Mouse (Mus musculus): ENCODE measurements around the gene Carmil3. TPM values are rescaled to one million over a fixed set of nuclear protein-coding genes. Genes with fewer than 3 reads are reported as not detected.

The Carmil3 gene
- 2.2 and 2.5 TPM in 2 replicates for polyA plus RNA-seq (2012; rRNA removed)

DNA sequence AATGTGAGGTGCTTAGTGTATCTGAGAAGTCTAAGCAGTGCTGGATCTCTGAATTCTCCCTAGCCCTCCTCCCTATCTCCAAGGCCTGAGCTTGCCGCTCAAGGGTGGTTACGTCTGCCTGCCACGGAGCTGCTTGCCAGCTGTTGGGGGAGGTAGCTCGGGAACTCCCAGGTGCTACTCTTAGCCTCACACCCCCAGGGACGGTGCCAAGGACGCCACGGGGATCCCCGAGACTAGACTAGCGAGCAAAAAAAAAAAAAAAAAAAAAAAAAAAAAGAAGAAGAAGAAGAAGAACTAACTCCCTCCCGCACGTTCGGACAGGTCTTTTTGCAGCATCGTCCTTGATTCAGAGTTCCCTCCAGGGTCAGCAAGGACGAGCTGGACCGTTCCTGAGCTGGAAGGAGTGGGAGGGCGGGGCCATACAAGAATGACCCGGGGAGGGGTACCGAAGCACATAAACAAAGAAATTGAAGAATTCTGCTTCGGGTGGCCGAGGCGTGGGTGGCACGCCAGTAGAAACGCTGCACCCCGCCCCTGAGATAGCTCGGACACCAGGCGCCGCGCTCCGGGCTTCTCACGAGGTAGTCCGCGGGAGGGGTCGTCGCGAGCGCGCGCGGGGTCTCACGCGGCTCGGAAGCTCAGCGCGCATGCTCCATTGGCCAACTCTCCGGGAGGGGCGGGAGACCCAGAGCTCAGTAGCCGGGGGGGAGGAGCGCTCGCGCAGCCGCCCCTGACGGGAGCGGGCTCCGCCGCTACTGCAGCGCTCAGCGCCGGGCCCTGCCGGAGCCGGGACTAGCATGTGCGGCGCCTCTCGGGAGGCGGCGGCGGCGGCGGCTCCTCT is at the start of gene Carmil3:
Gene Carmil3, plus strand, starts transcription at position 291 of the 841 bp plus-strand sequence.
- no peak for DNase-seq (ENCODE audit: low read depth)

DNA sequence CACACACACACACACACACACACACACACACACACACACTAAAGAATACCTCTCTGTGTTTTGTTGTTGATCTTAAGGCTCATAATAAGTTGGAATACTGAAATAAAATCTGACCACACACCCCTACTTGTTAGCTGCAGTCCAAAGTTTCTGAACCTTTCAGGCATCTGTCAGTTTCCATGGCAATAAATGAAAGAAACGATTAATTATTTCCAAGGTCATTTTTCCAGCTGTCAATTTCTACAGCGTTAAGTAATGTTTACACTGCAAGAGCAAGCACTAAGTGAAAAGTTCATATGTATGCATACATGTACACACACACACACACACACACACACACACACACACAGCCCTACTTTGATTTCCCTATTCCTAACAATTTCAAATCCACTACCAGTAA is 32.8 kb upstream of the Carmil3 start:
- no peak for DNase-seq (ENCODE audit: low read depth)

- DNase-seq (ENCODE audit: low read depth): no peak
These were observed 32.2 kb upstream of the Carmil3 start for GRCm38 (mm10) chr14:55458273-55458672.

- DNase-seq (ENCODE audit: low read depth): no peak
These were observed 31.7 kb upstream of the Carmil3 start for GRCm38 (mm10) chr14:55458761-55459160.

DNA sequence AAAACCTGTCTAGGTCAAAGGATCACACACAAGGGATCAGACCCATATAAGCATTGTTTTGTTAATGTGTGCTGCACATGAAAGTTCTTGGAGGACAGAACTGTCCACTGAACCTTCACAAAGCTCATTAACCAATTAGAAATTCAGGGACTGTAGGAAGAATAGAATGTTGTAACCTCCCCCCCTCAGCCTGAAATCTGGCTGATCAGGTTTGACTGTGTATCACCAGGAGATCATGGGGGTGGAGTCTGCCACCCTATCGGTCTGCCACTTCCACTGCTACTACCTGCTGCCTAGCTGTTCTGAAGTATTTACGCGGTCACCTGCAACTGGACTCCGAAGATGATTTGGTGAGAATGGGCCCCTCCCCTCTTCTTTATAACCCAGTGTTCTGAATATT is 30.7 kb upstream of the Carmil3 start:
- no peak for DNase-seq (ENCODE audit: low read depth)

- no peak for DNase-seq (ENCODE audit: low read depth)
These were observed 30.2 kb upstream of the Carmil3 start for GRCm38 (mm10) chr14:55460297-55460696.

DNA sequence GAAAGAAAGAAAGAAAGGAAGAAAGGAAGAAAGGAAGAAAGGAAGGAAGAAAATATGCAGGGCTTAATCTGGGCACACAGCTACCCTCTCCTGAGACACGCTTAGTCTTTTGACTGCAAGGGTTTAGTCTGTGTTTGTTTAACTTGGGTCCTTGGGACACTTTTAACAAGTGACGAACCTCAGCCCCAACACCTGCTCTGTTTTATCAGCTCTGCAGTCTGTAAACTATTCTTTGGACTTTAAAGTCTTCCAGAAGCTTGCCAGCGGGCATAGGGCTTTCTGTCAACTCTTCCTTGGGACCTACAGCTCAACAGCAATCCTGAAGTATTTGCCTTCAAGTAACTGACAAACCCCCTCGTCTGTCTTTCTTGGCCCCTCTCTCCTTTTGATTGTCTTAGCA is 28.7 kb upstream of the Carmil3 start:
- DNase-seq (ENCODE audit: low read depth): no peak

DNA sequence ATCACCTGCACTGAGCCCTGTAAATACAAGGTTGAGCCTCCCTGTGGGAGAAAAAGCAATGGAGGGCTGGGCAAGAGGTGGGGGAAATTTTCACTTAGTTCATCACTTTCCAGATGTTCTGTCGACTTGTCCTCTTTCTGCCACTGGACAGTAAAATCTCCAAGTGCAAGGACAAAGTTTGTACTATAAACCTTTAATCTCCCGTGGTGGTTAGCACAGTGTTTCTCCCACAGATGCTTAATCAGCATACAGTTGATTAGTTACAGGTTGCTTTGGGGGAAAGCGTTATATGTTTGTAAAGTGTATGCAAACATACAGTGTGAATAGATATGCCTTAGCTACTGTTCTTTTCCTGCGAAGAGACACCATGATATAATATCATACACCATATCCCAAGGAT is 24.0 kb upstream of the Carmil3 start:
- no peak for DNase-seq (ENCODE audit: low read depth)

- no peak for DNase-seq (ENCODE audit: low read depth)
These were observed 23.3 kb upstream of the Carmil3 start for GRCm38 (mm10) chr14:55467108-55467507.

- DNase-seq (ENCODE audit: low read depth): no peak
These were observed 22.1 kb upstream of the Carmil3 start for GRCm38 (mm10) chr14:55468301-55468741.

DNA sequence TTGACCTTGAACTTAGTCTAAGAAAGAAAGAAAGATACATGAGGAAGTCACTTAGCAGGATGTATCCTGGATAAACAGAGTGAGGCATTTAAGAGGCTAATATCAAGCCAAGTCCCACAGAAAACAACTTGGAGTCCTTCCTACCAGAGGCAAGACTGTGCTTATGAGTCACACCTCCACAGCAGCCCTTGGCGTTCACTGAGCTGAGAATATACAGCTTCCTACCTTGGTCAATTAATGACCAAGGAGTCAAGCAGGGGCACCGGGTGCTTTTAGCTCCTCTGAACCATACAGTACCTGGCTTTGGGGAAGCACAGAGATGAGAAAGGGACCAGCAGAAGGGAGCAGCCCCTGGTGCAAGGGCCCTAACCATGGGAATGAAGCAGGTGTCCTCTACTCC is 21.4 kb upstream of the Carmil3 start:
- no peak for DNase-seq (ENCODE audit: low read depth)

- DNase-seq (ENCODE audit: low read depth): no peak
These were observed 20.6 kb upstream of the Carmil3 start for GRCm38 (mm10) chr14:55469821-55470220.

DNA sequence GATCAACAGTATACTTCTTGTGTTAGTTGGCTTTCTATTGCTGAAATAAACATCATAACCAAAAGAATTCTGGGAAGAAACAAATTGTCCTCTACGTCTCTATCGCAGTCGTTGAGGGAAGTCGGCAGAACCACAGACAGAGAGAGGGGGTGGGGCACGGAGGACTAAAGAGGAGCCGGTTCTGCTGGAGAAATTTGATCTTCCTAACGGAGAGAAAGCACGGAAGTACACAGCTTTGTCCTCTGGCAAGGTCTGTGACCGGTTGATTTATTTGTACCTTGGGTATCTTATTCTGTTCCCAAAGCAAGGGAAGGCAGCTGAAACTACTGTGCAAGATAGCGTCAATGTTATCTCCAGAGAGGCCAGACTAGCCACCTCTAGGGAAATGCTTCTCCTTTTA is 19.6 kb upstream of the Carmil3 start:
- DNase-seq (ENCODE audit: low read depth): no peak

DNA sequence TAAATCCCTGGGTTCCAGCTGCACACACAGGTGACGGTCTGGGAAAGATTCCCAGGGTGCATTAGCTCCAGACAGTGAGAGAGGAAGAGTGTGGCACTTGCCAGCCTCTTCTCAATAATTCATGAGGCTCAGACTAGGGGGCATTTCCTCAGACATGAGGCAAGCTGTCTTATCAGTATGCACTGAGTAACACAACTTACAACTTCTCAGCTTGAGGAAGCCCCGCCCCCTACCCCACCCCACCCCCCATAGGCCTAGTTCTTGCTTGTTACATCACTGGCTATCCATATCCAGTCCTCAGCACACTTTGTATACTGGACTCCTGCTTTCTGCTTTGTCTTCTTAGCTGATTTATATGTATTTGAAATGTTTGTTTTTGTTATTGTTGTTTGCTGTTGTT is 14.8 kb upstream of the Carmil3 start:
- no peak for DNase-seq (ENCODE audit: low read depth)

- no peak for DNase-seq (ENCODE audit: low read depth)
These were observed 13.0 kb upstream of the Carmil3 start for GRCm38 (mm10) chr14:55477421-55477820.

- no peak for DNase-seq (ENCODE audit: low read depth)
These were observed 12.6 kb upstream of the Carmil3 start for GRCm38 (mm10) chr14:55477829-55478228.

DNA sequence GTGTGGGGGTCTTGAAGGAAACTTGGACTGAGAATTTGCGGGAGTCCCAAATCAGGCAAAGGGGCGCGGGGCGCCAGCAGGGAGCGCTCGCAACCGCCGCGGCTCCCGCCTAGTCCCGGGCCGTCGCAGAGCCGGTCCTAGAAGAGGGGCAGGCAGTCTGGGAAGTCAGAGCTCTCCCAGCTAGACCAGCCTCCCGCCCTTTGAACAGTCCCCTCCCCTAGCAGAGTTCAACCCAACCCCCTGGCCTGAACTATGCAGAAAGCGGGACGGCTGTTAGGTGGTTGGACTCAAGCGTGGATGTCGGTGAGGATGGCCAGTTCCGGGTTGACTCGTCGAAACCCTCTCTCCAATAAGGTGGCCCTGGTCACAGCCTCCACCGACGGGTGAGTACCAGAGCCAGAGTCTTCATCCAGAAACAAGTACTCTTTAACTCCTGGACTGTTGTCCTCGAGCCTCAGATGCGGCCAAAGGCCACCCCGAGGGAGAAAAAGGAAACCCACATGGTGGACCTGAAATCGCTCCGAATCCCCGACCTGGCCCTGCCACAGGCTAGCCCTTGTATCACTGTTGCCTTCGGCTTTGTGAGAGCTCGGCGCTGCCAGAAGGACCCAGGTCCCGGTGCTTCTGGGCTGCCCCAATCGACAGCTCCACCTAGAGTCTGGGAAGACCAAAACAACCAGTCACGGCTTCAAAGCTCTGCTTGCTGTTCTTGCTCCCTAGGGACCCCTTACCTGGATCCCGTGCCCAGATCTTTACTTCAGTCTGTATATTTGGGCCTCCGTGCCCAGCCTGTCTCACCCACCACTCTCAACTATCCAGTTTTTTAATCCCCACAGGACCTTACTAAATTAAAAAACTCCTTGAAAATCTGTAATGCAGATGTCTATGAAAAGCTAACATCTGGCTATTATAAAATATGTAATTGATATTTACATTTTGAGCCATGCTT is 11.5 kb upstream of the Carmil3 start, which contains the start of gene Dhrs4:
Gene Dhrs4, plus strand, starts transcription at position 108 of the 949 bp plus-strand sequence.
- no peak for DNase-seq (ENCODE audit: low read depth)

DNA sequence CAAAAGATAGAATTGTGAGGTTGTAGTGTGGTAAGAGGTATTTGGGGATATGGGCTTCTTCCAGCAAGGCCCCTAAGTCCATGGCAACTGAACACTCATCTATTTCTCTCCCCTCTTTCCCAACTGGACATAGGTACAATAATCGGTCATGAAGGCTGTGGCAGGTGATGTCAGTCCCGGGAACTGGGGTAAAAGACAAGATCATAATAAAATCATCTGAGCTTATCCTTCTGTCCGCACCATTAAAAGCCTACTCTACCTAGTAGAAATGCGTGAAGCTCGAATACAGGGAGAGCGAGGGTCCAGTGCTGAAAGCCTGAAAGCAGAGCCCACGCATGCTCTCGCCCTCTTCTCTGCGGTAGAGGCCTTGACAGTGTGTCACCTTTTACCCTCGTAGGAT is 10.8 kb upstream of the Carmil3 start:
- DNase-seq (ENCODE audit: low read depth): no peak

GRCm38 (mm10) chr14:55484430-55485085 is 5.9 kb upstream of the Carmil3 start:
- DNase-seq (ENCODE audit: low read depth): no peak

DNA sequence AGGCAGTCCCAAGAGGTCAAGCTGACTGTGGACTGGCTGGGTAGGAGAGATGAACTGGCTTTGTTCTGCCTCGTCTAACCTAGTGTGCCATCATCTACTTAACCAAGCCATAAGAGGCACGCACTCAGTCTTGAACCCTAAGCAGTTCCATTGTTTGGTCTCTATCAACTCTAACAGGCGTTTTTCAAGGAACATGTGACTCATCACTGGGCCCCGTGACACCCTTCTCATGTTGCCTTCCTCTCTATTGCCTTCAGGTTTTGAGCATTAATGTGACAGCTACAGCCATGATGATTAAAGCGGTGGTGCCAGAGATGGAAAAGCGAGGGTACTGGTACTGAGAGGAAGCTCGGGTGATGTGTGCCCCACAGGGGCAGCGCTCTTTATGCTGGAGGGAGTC is 3.6 kb upstream of the Carmil3 start:
- DNase-seq (ENCODE audit: low read depth): no peak

DNA sequence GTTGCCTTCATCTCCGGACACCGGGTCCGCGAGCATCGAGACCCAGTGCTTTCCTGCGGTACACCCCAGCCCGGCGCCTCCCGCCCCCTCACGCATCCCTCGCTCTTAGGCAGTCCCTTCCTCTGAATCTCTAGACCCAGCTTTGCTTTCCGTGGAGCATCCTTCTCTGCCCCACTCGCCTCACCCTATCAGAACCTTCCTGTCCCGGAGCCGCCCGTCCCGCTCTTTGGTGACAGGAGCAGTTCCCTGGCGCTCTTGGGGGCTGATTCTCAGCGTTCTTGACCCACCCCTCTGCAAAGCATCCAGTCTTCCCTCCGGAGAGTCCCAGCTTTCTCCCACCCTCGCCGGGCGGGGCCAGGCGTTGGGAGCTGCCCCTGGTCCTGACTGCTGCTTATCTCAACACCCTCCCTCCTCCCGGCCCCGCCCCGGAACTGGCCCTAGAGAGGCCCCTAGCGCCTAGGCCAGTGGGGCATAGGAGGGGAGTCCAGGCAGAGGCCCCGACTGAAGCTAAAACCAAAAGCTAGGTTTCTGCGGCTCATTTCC is 911 bp downstream of the Carmil3 start:
- no peak for DNase-seq (ENCODE audit: low read depth)

GRCm38 (mm10) chr14:55492103-55492502 is 1.7 kb downstream of the Carmil3 start:
- no peak for DNase-seq (ENCODE audit: low read depth)
